Mouse (Mus musculus) heart, embryonic 10.5 days (tissue): ENCODE measurements around the gene Epb41. TPM values are rescaled to one million over a fixed set of nuclear protein-coding genes. Genes with fewer than 3 reads are reported as not detected.

ENCODE experiments used
- DNase-seq: peaks from one replicate; pipeline ENCODE4 v3.0.0-alpha.2; 2017; ENCODE audit warnings: low spot score
- H3K27ac ChIP-seq: fragments of 300-500 bp; sonication (generic); 2 replicates; pipeline ENCODE4 v1.5.1; 2016; ENCODE audit warnings: mild to moderate bottlenecking
- H3K27me3 ChIP-seq: fragments of 300-500 bp; sonication (generic); 2 replicates; pipeline ENCODE4 v1.6.1; 2016; ENCODE audit warnings: mild to moderate bottlenecking; ENCODE audit not compliant: poor library complexity, insufficient read depth, severe bottlenecking
- H3K36me3 ChIP-seq: fragments of 300-500 bp; sonication (generic); 2 replicates; pipeline ENCODE4 v1.6.1; 2016; ENCODE audit warnings: mild to moderate bottlenecking, moderate library complexity
- H3K4me1 ChIP-seq: fragments of 300-500 bp; sonication (generic); 2 replicates; pipeline ENCODE4 v1.6.1; 2016; ENCODE audit warnings: mild to moderate bottlenecking
- H3K4me3 ChIP-seq: fragments of 300-500 bp; sonication (generic); 2 replicates; pipeline ENCODE4 v1.5.1; 2016; ENCODE audit warnings: mild to moderate bottlenecking, moderate library complexity
- H3K9me3 ChIP-seq: fragments of 300-500 bp; sonication (generic); 2 replicates; pipeline ENCODE4 v1.6.1; 2016; ENCODE audit warnings: mild to moderate bottlenecking, moderate library complexity
- WGBS: fragments of 180-500 bp; shearing (Covaris S2); methylation state at CpG from one replicate; pipeline ENCODE4 v1.1.7; 2016; 5-methylcytosine and 5-hydroxymethylcytosine counted together
- polyA plus RNA-seq: library from polyadenylated mRNA; unstranded; fragments of >200 nt; fragmentation: Nextera tagmentation; extraction: Ambion mirVana; gene quantifications from 2 replicates; pipeline ENCODE4 v1.2.1, GENCODE M21; 2016

Gene Epb41
- polyA plus RNA-seq, 1 experiment from 2014 or later, result 78.8 TPM

- Histone ChIP-seq H3K4me3 (no peak overlapping the region), H3K4me1 (peaks cover 16% of the 10 kb centered on the region), H3K27ac (no peak overlapping the region), H3K27me3 (no peaks in the 10 kb centered on the region), H3K9me3 (no peaks in the 10 kb centered on the region), H3K36me3 (peaks cover 5% of the 10 kb centered on the region; the same call in 1 of the 2 replicates)
- DNase-seq, result no peak
- WGBS, result 58% methylated on average over 10 of the region's 10 CpGs
Measured at GRCm38 (mm10) chr4:132029851-132030741, 45.0 kb downstream of the Epb41 start.

GRCm38 (mm10) chr4:132027806-132028205 lies 47.3 kb downstream of the Epb41 start:
- 98% methylated on average over 1 of the region's 1 CpGs for WGBS
- no peaks in the 10 kb centered on the region for H3K9me3 ChIP-seq
- H3K27ac ChIP-seq, result no peak overlapping the region
- H3K4me1 ChIP-seq, result peaks cover 16% of the 10 kb centered on the region
- H3K4me3 ChIP-seq, result no peak overlapping the region
- no peaks in the 10 kb centered on the region for H3K27me3 ChIP-seq
- peaks cover 3% of the 10 kb centered on the region for H3K36me3 ChIP-seq
- DNase-seq, result no peak

- no peaks in the 10 kb centered on the region for H3K27me3 ChIP-seq
- DNase-seq, result no peak
- H3K9me3 ChIP-seq, result no peaks in the 10 kb centered on the region
- no peak overlapping the region for H3K27ac ChIP-seq
- H3K36me3 ChIP-seq, result peaks cover 8% of the 10 kb centered on the region
- H3K4me3 ChIP-seq, result no peak overlapping the region
- WGBS, result 79% methylated on average over 6 of the region's 6 CpGs
- peaks cover 16% of the 10 kb centered on the region for H3K4me1 ChIP-seq
Measured at GRCm38 (mm10) chr4:132027167-132027566, 48.0 kb downstream of the Epb41 start.

- peak overlapping the region; percentile 37; the same call in 1 of the 2 replicates for H3K27ac ChIP-seq
- peaks cover 11% of the 10 kb centered on the region for H3K4me1 ChIP-seq
- H3K4me3 ChIP-seq, result no peak overlapping the region
- no peaks in the 10 kb centered on the region for H3K9me3 ChIP-seq
- WGBS, result 56% methylated on average over 5 of the region's 5 CpGs
- peaks cover 8% of the 10 kb centered on the region for H3K36me3 ChIP-seq
- no peak for DNase-seq
- H3K27me3 ChIP-seq, result no peaks in the 10 kb centered on the region
Measured at GRCm38 (mm10) chr4:132025738-132026527, 49.2 kb downstream of the Epb41 start.

- no peaks in the 10 kb centered on the region for H3K9me3 ChIP-seq
- H3K27ac ChIP-seq, result 0 out of 2 replicates have a peak overlapping the region, but pooled peaks have one; percentile 36
- no peak for DNase-seq
- no peak overlapping the region for H3K4me3 ChIP-seq
- H3K4me1 ChIP-seq, result peaks cover 12% of the 10 kb centered on the region
- peaks cover 8% of the 10 kb centered on the region for H3K36me3 ChIP-seq
- no peaks in the 10 kb centered on the region for H3K27me3 ChIP-seq
- 77% methylated on average over 2 of the region's 2 CpGs for WGBS
Measured at GRCm38 (mm10) chr4:132025264-132025663, 49.9 kb downstream of the Epb41 start.

GRCm38 (mm10) chr4:132023816-132024215 lies 51.3 kb downstream of the Epb41 start:
- Histone ChIP-seq H3K4me1 (peaks cover 14% of the 10 kb centered on the region), H3K27ac (no peak overlapping the region), H3K36me3 (peaks cover 8% of the 10 kb centered on the region), H3K4me3 (no peak overlapping the region), H3K9me3 (no peaks in the 10 kb centered on the region), H3K27me3 (no peaks in the 10 kb centered on the region)
- no peak for DNase-seq
- WGBS, result 95% methylated on average over 2 of the region's 2 CpGs

- Histone ChIP-seq H3K27me3 (no peaks in the 10 kb centered on the region), H3K4me3 (no peak overlapping the region), H3K36me3 (peaks cover 8% of the 10 kb centered on the region), H3K27ac (no peak overlapping the region), H3K9me3 (no peaks in the 10 kb centered on the region), H3K4me1 (peaks cover 14% of the 10 kb centered on the region)
- 94% methylated on average over 4 of the region's 4 CpGs for WGBS
- no peak for DNase-seq
Measured at GRCm38 (mm10) chr4:132022639-132023038, 52.5 kb downstream of the Epb41 start.

- WGBS, result 71% methylated on average over 7 of the region's 7 CpGs
- H3K4me1 ChIP-seq, result peaks cover 14% of the 10 kb centered on the region
- DNase-seq, result no peak
- no peaks in the 10 kb centered on the region for H3K9me3 ChIP-seq
- no peaks in the 10 kb centered on the region for H3K27me3 ChIP-seq
- H3K27ac ChIP-seq, result no peak overlapping the region
- no peak overlapping the region for H3K4me3 ChIP-seq
- H3K36me3 ChIP-seq, result peaks cover 8% of the 10 kb centered on the region
Measured at GRCm38 (mm10) chr4:132021883-132022282, 53.2 kb downstream of the Epb41 start.

GRCm38 (mm10) chr4:132018547-132018946 lies 56.6 kb downstream of the Epb41 start:
- no peak for DNase-seq
- Histone ChIP-seq H3K4me1 (peaks cover 14% of the 10 kb centered on the region), H3K27me3 (no peaks in the 10 kb centered on the region), H3K36me3 (peaks cover 9% of the 10 kb centered on the region; the same call in 1 of the 2 replicates), H3K9me3 (no peaks in the 10 kb centered on the region), H3K4me3 (no peak overlapping the region), H3K27ac (no peak overlapping the region)
- WGBS, result 54% methylated on average over 4 of the region's 4 CpGs

GRCm38 (mm10) chr4:132015374-132015773 lies 59.7 kb downstream of the Epb41 start:
- H3K27ac ChIP-seq, result no peak overlapping the region
- WGBS, result 75% methylated on average over 3 of the region's 3 CpGs
- no peak overlapping the region for H3K4me3 ChIP-seq
- 0 out of 2 replicates have a peak, but pooled peaks cover 4% of the 10 kb centered on the region for H3K36me3 ChIP-seq
- peaks cover 8% of the 10 kb centered on the region; the same call in 1 of the 2 replicates for H3K4me1 ChIP-seq
- no peaks in the 10 kb centered on the region for H3K27me3 ChIP-seq
- no peaks in the 10 kb centered on the region for H3K9me3 ChIP-seq
- no peak for DNase-seq

GRCm38 (mm10) chr4:132011619-132012018 lies 63.5 kb downstream of the Epb41 start:
- peaks cover 9% of the 10 kb centered on the region for H3K36me3 ChIP-seq
- H3K9me3 ChIP-seq, result no peaks in the 10 kb centered on the region
- no peaks in the 10 kb centered on the region for H3K27me3 ChIP-seq
- 93% methylated on average over 3 of the region's 3 CpGs for WGBS
- H3K27ac ChIP-seq, result no peak overlapping the region
- H3K4me3 ChIP-seq, result no peak overlapping the region
- H3K4me1 ChIP-seq, result no peaks in the 10 kb centered on the region
- no peak for DNase-seq

GRCm38 (mm10) chr4:132010416-132010815 lies 64.7 kb downstream of the Epb41 start:
- DNase-seq, result no peak
- WGBS, result 84% methylated on average over 8 of the region's 8 CpGs
- H3K36me3 ChIP-seq, result peaks cover 19% of the 10 kb centered on the region

GRCm38 (mm10) chr4:132008191-132008590 lies 66.9 kb downstream of the Epb41 start:
- no peak for DNase-seq
- H3K27ac ChIP-seq, result no peak overlapping the region
- no peaks in the 10 kb centered on the region for H3K9me3 ChIP-seq
- WGBS, result 92% methylated on average over 5 of the region's 5 CpGs
- no peaks in the 10 kb centered on the region for H3K4me1 ChIP-seq
- no peaks in the 10 kb centered on the region for H3K27me3 ChIP-seq
- H3K4me3 ChIP-seq, result no peak overlapping the region
- H3K36me3 ChIP-seq, result peaks cover 33% of the 10 kb centered on the region

More at GRCm38 (mm10) chr4:132010416-132010815, 64.7 kb downstream of the Epb41 start:
- H3K9me3 ChIP-seq, result no peaks in the 10 kb centered on the region
- no peak overlapping the region for H3K4me3 ChIP-seq
- H3K27ac ChIP-seq, result no peak overlapping the region
- no peaks in the 10 kb centered on the region for H3K27me3 ChIP-seq
- H3K4me1 ChIP-seq, result no peaks in the 10 kb centered on the region
